Mouse (Mus musculus): ENCODE data around the gene Men1. TPM values are rescaled to one million over a fixed set of nuclear protein-coding genes. Genes with fewer than 3 reads are reported as not detected.
"Not testable (repeated sequence)": the region's sequence is repeated elsewhere in the genome, so short reads cannot be mapped to it uniquely, and the experiment has no call there.

Gene Men1
- polyA plus RNA-seq, 1 experiment = 67.6 TPM

DNA sequence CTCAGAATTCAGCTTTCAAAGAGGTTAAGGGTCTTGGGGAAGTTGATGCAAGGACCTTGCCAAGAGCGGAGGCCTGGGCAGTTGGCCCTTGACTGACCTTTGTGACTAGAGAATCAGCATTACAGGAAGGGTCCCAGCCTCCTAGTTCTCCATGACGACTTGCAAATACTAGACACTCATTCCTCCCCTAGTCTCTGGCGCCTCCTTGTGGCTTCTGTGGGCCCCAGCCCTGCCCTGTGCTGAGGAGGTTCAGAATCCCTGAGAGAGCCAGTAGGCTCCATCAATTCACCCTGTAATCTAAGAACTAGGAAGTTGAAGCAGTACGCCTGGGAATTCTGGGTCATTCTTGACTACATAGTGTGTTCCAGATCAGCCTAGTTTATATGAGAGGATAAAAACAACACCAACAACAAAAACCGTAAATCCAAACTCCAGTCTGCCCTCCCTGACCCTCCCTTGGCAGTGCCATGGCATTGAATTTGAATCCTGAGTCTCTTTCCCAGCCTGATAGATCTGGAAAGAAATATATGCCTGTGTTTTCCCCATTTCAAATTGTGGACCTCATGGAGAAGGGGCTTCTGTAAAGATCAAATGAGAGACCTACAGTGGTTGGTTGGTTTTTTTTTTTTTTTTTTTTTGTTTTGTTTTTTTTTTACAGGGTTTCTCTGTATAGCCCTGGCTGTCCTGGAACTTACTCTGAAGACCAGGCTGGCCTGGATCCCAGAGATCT, 29.8 kb upstream of the Men1 start:
- DNase-seq (ENCODE audit: extremely low spot score in 1 of 2, low spot score in 1 of 2) = peak; percentile 50 to 88

- DNase-seq (ENCODE audit: extremely low spot score in 1 of 2, low spot score in 1 of 2) = no peak
These were observed 29.2 kb upstream of the Men1 start for GRCm38 (mm10) chr19:6305517-6306115.

DNA sequence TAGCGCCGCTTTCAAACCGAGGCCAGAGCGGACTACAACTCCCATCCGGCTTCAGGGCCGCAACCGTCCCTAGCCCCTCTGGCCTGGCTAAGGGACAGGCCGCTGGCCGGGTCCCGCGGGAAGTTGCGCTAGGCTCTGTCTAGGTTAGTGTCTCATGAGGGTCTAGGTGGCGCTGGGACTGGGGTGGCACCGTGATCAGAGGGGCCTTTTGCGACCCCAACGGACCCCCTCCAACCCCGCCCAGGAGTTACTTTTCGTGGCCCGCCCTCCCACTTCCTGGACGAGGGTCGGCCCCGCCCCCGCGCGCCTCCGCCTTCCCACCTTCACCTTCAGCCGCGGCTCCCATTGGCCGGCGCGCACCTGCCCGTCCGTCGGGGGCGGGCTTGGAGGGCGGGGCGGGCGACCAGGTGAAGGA, 28.6 kb upstream of the Men1 start, which contains the start of gene Cdc42bpg:
Gene Cdc42bpg (plus strand): TSS at position 320 of the 415 bp plus-strand sequence.
- peak in 1 of 2 experiments; percentile 26 for DNase-seq (ENCODE audit: extremely low spot score in 1 of 2, low spot score in 1 of 2)

DNA sequence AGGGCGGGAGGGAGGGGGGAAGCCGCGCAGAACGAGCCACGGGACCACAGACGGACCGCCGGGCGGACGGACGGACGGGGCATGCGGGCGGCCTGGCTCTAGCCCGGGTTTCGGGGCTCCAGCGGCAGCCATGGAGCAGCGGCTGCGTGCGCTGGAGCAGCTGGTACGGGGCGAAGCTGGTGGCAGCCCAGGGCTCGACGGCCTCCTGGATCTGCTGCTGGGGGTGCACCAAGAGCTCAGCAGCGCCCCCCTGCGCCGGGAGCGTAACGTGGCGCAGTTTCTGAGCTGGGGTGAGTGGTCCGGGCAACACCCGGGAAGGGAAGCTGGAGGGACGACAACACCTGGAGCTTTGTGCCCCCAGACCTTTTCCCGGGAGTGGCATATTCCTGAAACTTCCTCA, 28.2 kb upstream of the Men1 start:
- peak in 1 of 2 experiments; percentile 40 for DNase-seq (ENCODE audit: extremely low spot score in 1 of 2, low spot score in 1 of 2)

DNA sequence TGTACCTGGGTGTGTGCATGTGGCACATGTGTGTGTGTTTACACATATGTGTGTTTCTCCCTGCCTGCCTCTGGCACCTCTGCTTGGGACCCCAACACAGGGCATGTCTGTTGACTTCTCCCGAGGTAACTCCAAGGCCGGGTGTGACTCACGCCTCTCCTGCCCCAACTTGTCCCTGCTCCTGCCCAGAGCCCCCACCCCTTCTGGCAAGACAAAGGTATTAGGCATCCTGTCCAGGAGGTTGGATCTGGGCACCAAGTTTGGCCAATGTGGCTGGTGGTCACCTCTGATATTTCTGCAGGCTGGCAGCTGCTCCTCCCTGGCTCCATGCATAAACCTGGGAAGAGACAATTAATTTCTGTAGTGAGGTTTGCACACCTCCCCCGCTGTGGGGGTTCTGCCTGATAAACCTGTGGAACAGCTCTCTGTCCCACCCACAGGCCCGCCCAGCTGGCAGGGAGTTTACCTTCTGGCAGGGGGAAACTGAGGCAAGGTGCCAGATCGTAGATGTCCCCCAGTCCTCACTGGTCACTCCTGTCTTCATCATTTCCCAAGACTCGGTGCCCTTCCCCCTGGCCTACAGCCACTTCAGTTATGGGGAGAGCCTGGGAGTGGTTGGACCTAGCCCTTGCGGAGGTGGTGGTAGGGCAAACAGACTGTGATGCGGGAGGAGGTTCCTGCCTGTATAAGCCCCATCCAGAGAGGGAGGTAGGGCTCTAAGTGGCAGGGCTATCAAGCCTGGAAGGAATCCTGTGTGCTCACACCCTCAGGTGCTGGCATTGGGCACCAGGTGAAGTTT, 26.8 kb upstream of the Men1 start:
- DNase-seq (ENCODE audit: extremely low spot score in 1 of 2, low spot score in 1 of 2) = no peak

DNA sequence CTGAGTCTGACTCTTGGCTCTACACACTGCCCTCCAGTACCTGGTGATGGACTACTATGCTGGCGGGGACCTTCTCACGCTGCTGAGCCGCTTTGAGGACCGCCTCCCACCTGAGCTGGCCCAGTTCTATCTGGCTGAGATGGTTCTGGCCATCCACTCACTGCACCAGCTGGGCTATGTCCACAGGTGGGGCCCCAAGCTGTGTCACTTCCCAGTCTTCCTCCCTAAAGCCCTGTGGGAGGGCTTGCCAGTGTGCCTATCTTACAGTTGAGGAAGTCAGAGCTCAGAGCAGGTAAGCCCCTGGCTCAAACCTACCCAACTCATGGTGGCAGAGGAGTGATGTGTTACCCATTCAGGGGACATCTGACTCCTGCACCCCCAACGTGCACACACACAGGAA, 24.6 kb upstream of the Men1 start:
- DNase-seq (ENCODE audit: extremely low spot score in 1 of 2, low spot score in 1 of 2) = no peak

- not testable (repeated sequence) for DNase-seq (ENCODE audit: extremely low spot score in 1 of 2, low spot score in 1 of 2)
These were observed 23.0 kb upstream of the Men1 start for GRCm38 (mm10) chr19:6311783-6312182.

DNA sequence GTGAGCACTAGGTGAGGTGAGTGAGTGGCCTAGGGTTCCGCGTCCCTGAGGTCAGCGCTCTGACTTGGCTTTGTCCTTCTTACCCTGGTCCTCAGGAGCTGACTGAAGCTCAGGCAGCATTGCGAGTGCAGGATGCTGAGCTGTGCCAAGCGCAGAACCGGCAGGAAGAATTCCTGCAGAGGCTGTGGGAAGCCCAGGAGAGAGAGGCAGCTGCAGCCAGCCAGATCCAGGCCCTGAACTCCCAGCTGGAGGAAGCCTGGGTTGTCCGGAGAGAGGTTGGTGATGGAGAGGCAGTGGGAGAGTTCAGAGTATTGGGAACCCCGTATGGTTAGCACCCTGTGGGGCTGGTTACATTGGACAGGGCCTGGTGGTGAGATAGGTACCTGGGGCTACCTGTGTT, 21.0 kb upstream of the Men1 start:
- DNase-seq (ENCODE audit: extremely low spot score in 1 of 2, low spot score in 1 of 2) = no peak

- DNase-seq (ENCODE audit: extremely low spot score in 1 of 2, low spot score in 1 of 2) = no peak
These were observed 20.3 kb upstream of the Men1 start for GRCm38 (mm10) chr19:6314513-6314912.

DNA sequence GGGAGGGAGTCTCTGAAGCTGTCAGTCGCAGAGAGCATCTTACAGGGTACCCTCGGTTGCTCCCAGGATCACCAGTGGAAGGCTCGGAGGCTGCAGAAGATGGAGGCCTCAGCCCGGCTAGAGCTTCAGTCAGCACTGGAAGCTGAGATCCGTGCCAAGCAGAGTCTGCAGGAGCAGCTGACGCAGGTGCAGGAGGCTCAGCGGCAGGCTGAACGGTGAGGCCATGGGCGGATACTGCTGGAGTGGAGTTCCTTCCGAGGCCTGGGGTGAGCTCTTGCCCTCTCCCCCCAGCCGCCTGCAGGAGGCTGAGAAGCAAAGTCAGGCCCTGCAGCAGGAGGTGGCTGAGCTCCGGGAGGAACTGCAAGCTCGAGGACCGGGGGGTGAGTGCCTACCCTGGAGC, 19.2 kb upstream of the Men1 start:
- DNase-seq (ENCODE audit: extremely low spot score in 1 of 2, low spot score in 1 of 2) = no peak

- no peak for DNase-seq (ENCODE audit: extremely low spot score in 1 of 2, low spot score in 1 of 2)
These were observed 16.6 kb upstream of the Men1 start for GRCm38 (mm10) chr19:6318145-6318544.

DNA sequence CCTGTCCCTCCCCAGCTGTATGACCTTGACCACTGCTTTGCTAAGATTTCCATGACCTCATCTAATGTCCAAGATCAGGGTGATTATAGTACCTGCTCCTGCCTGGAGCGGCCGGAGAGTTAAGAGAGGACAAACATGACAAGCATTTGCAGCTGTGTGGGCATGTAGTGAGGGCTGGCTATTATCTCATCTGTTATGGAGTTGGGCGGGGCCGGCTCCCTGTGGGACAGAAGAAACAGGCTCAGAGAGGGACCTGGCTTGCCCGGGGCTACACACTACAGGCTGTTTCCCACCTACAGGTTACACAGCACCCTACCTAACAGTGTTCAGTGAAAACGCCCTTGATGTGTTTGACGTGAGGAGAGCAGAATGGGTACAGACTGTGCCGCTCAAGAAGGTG, 13.4 kb upstream of the Men1 start:
- DNase-seq (ENCODE audit: extremely low spot score in 1 of 2, low spot score in 1 of 2) = no peak

GRCm38 (mm10) chr19:6321786-6322621, 12.8 kb upstream of the Men1 start:
- no peak for DNase-seq (ENCODE audit: extremely low spot score in 1 of 2, low spot score in 1 of 2)

DNA sequence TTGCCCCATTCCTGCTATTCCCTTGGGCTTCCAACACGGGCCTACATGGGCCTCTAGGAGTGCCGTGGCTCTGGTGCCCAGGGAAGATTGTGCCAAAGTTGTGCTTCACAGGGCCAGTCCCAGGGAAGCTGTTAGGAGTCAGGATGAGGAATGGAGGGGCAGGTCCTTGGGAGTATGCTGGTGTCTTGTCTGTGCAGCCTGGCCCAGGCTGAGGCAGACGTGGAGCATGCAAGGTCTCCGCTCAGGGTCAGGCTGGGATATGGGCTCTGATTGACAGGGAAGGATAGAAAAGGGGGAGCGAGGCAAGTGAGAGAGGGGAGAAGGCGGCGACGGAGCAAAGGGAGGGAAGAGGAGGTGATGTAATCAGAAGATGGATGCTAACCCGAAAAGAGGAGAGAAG, 10.0 kb upstream of the Men1 start:
- no peak for DNase-seq (ENCODE audit: extremely low spot score in 1 of 2, low spot score in 1 of 2)

GRCm38 (mm10) chr19:6331178-6331577, 3.6 kb upstream of the Men1 start:
- DNase-seq (ENCODE audit: extremely low spot score in 1 of 2, low spot score in 1 of 2) = no peak

- DNase-seq (ENCODE audit: extremely low spot score in 1 of 2, low spot score in 1 of 2) = peak in 1 of 2 experiments; percentile 63
These were observed 2.9 kb upstream of the Men1 start for GRCm38 (mm10) chr19:6331719-6332516.

GRCm38 (mm10) chr19:6333761-6334595, 801 bp upstream of the Men1 start:
- DNase-seq (ENCODE audit: extremely low spot score in 1 of 2, low spot score in 1 of 2) = no peak

DNA sequence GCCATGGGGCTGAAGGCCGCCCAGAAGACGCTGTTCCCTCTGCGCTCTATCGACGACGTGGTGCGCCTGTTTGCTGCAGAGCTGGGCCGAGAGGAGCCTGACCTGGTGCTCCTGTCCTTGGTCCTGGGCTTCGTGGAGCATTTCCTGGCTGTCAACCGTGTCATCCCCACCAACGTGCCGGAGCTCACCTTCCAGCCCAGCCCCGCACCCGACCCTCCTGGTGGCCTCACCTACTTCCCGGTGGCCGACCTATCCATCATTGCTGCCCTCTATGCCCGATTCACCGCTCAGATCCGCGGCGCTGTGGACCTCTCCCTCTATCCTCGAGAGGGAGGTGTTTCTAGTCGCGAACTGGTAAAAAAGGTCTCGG, 664 bp downstream of the Men1 start:
- no peak for DNase-seq (ENCODE audit: extremely low spot score in 1 of 2, low spot score in 1 of 2)

DNA sequence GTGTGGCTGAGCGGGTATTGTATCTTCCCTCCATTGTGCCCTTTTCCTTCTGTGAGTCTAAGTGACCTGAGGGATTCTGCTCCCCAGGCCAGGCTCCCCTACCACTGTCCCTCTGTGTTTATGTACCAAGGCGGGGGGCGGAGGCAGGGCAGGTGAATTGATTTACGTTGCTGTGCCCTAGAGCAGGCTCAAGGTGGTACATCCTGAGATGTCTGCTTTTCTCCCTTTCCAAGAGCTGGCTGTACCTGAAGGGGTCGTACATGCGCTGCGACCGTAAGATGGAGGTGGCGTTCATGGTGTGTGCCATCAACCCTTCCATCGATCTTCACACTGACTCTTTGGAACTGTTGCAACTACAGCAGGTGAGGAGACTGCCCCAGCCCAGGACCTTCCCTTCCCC, 2.1 kb downstream of the Men1 start:
- DNase-seq (ENCODE audit: extremely low spot score in 1 of 2, low spot score in 1 of 2) = no peak
